Mouse (Mus musculus) small intestine, adult 2 months (tissue): ENCODE results near the gene Dbndd2.

Experiments used
- CTCF ChIP-seq: fragments of 200-500 bp; IDR thresholded peaks from 2 replicates; pipeline ENCODE4 v1.5.1; 2012; ENCODE audit warnings: low read depth, mild to moderate bottlenecking, control low read depth, inconsistent platforms, low read length, moderate library complexity, mixed read lengths; ENCODE audit not compliant: insufficient replicate concordance, insufficient read length; ENCODE audit errors: extremely low read depth
- POLR2A ChIP-seq: fragments of 200-500 bp; IDR thresholded peaks from 2 replicates; pipeline ENCODE4 v1.6.1; 2012; ENCODE audit warnings: low read depth, mild to moderate bottlenecking, control low read depth, inconsistent platforms, low read length, moderate library complexity

GRCm38 (mm10) chr2:164519171-164519526 is 33.2 kb downstream of the Dbndd2 start:
- TF ChIP-seq POLR2A (no peak), CTCF (no peak)
